Mouse (Mus musculus) lung, postnatal 0 days (tissue): ENCODE results near the gene Pcgf3. TPM values are rescaled to one million over a fixed set of nuclear protein-coding genes. Genes with fewer than 3 reads are reported as not detected.

Experiments used
- ATAC-seq: fragments of 200-750 bp; cut with Nextera tagmentation; 2 replicates; pipeline ENCODE4 v1.8.0; 2017; ENCODE audit warnings: moderate library complexity
- DNase-seq: peaks from one replicate; pipeline ENCODE4 v3.0.0-alpha.2; 2016; ENCODE audit warnings: low spot score
- H3K27ac ChIP-seq: fragments of 300-500 bp; sonication (generic); 2 replicates; pipeline ENCODE4 v1.5.1; 2014; ENCODE audit warnings: antibody characterized with exemption, mild to moderate bottlenecking, low read length, mixed read lengths
- H3K27me3 ChIP-seq: fragments of 300-500 bp; sonication (generic); replicated peaks from 2 replicates; pipeline ENCODE4 v1.6.1; 2014; ENCODE audit warnings: low read length, mixed read lengths; ENCODE audit not compliant: insufficient read depth
- H3K36me3 ChIP-seq: fragments of 300-500 bp; sonication (generic); 2 replicates; pipeline ENCODE4 v1.6.1; 2014; ENCODE audit warnings: low read length, mixed read lengths; ENCODE audit not compliant: insufficient read depth
- H3K4me1 ChIP-seq: fragments of 300-500 bp; sonication (generic); 2 replicates; pipeline ENCODE4 v1.6.1; 2014; ENCODE audit warnings: antibody characterized with exemption, low read depth, low read length, mixed read lengths; ENCODE audit not compliant: insufficient read depth
- H3K4me2 ChIP-seq: fragments of 300-500 bp; sonication (generic); replicated peaks from 2 replicates; pipeline ENCODE4 v1.6.1; 2014; ENCODE audit warnings: low read depth, mild to moderate bottlenecking, low read length, moderate library complexity, mixed read lengths
- H3K4me3 ChIP-seq: fragments of 300-500 bp; sonication (generic); 2 replicates; pipeline ENCODE4 v1.5.1; 2014; ENCODE audit warnings: low read depth, low read length
- H3K9ac ChIP-seq: fragments of 300-500 bp; sonication (generic); replicated peaks from 2 replicates; pipeline ENCODE4 v1.6.1; 2014; ENCODE audit warnings: low read depth, mild to moderate bottlenecking
- H3K9me3 ChIP-seq: fragments of 300-500 bp; sonication (generic); 2 replicates; pipeline ENCODE4 v1.6.1; 2016; ENCODE audit warnings: low read length, mixed read lengths
- CTCF ChIP-seq: IDR thresholded peaks from 2 replicates; pipeline ENCODE4 v1.5.1; 2016; ENCODE audit warnings: antibody characterized with exemption, mild to moderate bottlenecking
- EP300 ChIP-seq: IDR thresholded peaks from 2 replicates; pipeline ENCODE4 v1.6.1; 2016; ENCODE audit warnings: antibody characterized with exemption, mild to moderate bottlenecking, control low read depth
- WGBS: fragments of 180-500 bp; shearing (Covaris S2); extraction: QIAGEN DNeasy Blood & Tissue Kit; methylation state at CpG from one replicate; pipeline ENCODE4 v1.1.7; 2014; 5-methylcytosine and 5-hydroxymethylcytosine counted together
- polyA plus RNA-seq: library from polyadenylated mRNA; unstranded; fragments of >200 nt; fragmentation: Nextera tagmentation; extraction: Ambion mirVana; gene quantifications from 2 replicates; pipeline ENCODE4 v1.2.1, GENCODE M21; 2015

Pcgf3 gene
- polyA plus RNA-seq, 1 experiment from 2014 or later = 10.3 TPM

GRCm38 (mm10) chr5:108518106-108518885 lies 57.3 kb downstream of the Pcgf3 start:
- Histone ChIP-seq H3K9me3 (no peaks in the 10 kb centered on the region), H3K27ac (no peak overlapping the region), H3K36me3 (no peaks in the 10 kb centered on the region), H3K4me1 (no peaks in the 10 kb centered on the region), H3K27me3 (no peaks in the 10 kb centered on the region), H3K9ac (no peak overlapping the region), H3K4me2 (no peak overlapping the region), H3K4me3 (no peak overlapping the region)
- DNase-seq = no peak
- ATAC-seq = no peak
- no peak for TF ChIP-seq CTCF
- no peak for TF ChIP-seq EP300
- WGBS = 73% methylated on average over 9 of the region's 9 CpGs

GRCm38 (mm10) chr5:108518951-108519350 lies 57.9 kb downstream of the Pcgf3 start:
- no peaks in the 10 kb centered on the region for H3K27me3 ChIP-seq
- DNase-seq (no peak), ATAC-seq (no peak)
- H3K9ac ChIP-seq = no peak overlapping the region
- TF ChIP-seq EP300 (no peak), CTCF (no peak)
- no peak overlapping the region for H3K4me3 ChIP-seq
- H3K36me3 ChIP-seq = no peaks in the 10 kb centered on the region
- WGBS = 70% methylated on average over 5 of the region's 5 CpGs
- no peak overlapping the region for H3K27ac ChIP-seq
- H3K9me3 ChIP-seq = no peaks in the 10 kb centered on the region
- H3K4me2 ChIP-seq = no peak overlapping the region
- no peaks in the 10 kb centered on the region for H3K4me1 ChIP-seq

- Histone ChIP-seq H3K9me3 (no peaks in the 10 kb centered on the region), H3K4me3 (no peak overlapping the region), H3K36me3 (no peaks in the 10 kb centered on the region), H3K4me1 (no peaks in the 10 kb centered on the region), H3K27ac (no peak overlapping the region), H3K27me3 (no peaks in the 10 kb centered on the region), H3K4me2 (no peak overlapping the region), H3K9ac (no peak overlapping the region)
- no peak for ATAC-seq
- TF ChIP-seq EP300 (no peak), CTCF (no peak)
- no peak for DNase-seq
- WGBS = 73% methylated on average over 7 of the region's 7 CpGs
Measured at GRCm38 (mm10) chr5:108520153-108520552, 59.1 kb downstream of the Pcgf3 start.

GRCm38 (mm10) chr5:108521016-108521415 lies 60.0 kb downstream of the Pcgf3 start:
- no peaks in the 10 kb centered on the region for H3K4me1 ChIP-seq
- no peak overlapping the region for H3K9ac ChIP-seq
- WGBS = 54% methylated on average over 2 of the region's 2 CpGs
- H3K27me3 ChIP-seq = no peaks in the 10 kb centered on the region
- no peaks in the 10 kb centered on the region for H3K9me3 ChIP-seq
- DNase-seq (no peak), ATAC-seq (no peak)
- H3K4me3 ChIP-seq = no peak overlapping the region
- H3K36me3 ChIP-seq = no peaks in the 10 kb centered on the region
- H3K27ac ChIP-seq = no peak overlapping the region
- no peak overlapping the region for H3K4me2 ChIP-seq
- TF ChIP-seq EP300 (no peak), CTCF (no peak)

- H3K4me2 ChIP-seq = no peak overlapping the region
- H3K4me1 ChIP-seq = no peaks in the 10 kb centered on the region
- no peak overlapping the region for H3K27ac ChIP-seq
- no peaks in the 10 kb centered on the region for H3K27me3 ChIP-seq
- TF ChIP-seq EP300 (no peak), CTCF (no peak)
- 74% methylated on average over 3 of the region's 3 CpGs for WGBS
- ATAC-seq (no peak), DNase-seq (no peak)
- H3K36me3 ChIP-seq = no peaks in the 10 kb centered on the region
- H3K9me3 ChIP-seq = no peaks in the 10 kb centered on the region
- H3K4me3 ChIP-seq = no peak overlapping the region
- H3K9ac ChIP-seq = no peak overlapping the region
Measured at GRCm38 (mm10) chr5:108521896-108522295, 60.9 kb downstream of the Pcgf3 start.

- ATAC-seq (no peak), DNase-seq (no peak)
- Histone ChIP-seq H3K9ac (no peak overlapping the region), H3K36me3 (no peaks in the 10 kb centered on the region), H3K4me1 (no peaks in the 10 kb centered on the region), H3K4me3 (no peak overlapping the region), H3K27me3 (no peaks in the 10 kb centered on the region), H3K9me3 (no peaks in the 10 kb centered on the region), H3K4me2 (no peak overlapping the region), H3K27ac (no peak overlapping the region)
- WGBS = 70% methylated on average over 3 of the region's 3 CpGs
- TF ChIP-seq EP300 (no peak), CTCF (no peak)
Measured at GRCm38 (mm10) chr5:108522597-108522996, 61.6 kb downstream of the Pcgf3 start.

GRCm38 (mm10) chr5:108534188-108534587 lies 73.2 kb downstream of the Pcgf3 start:
- no peaks in the 10 kb centered on the region for H3K27me3 ChIP-seq
- no peaks in the 10 kb centered on the region for H3K36me3 ChIP-seq
- H3K4me1 ChIP-seq = no peaks in the 10 kb centered on the region
- H3K4me2 ChIP-seq = no peak overlapping the region
- H3K4me3 ChIP-seq = no peak overlapping the region
- no peak overlapping the region for H3K9ac ChIP-seq
- H3K27ac ChIP-seq = no peak overlapping the region
- H3K9me3 ChIP-seq = no peaks in the 10 kb centered on the region
- TF ChIP-seq CTCF (no peak), EP300 (no peak)
- DNase-seq (no peak), ATAC-seq (no peak)
- WGBS = 91% methylated on average over 2 of the region's 2 CpGs
